Mouse (Mus musculus): ENCODE data around the gene Acmsd.

The Acmsd gene

GRCm38 (mm10) chr1:127775206-127775720, 46.0 kb downstream of the Acmsd start:
- DNase-seq (ENCODE audit: low spot score): no peak

GRCm38 (mm10) chr1:127776246-127776645, 47.0 kb downstream of the Acmsd start:
- no peak for DNase-seq (ENCODE audit: low spot score)

GRCm38 (mm10) chr1:127778611-127779010, 49.4 kb downstream of the Acmsd start:
- no peak for DNase-seq (ENCODE audit: low spot score)

GRCm38 (mm10) chr1:127780142-127780541, 50.9 kb downstream of the Acmsd start:
- DNase-seq (ENCODE audit: low spot score): no peak

GRCm38 (mm10) chr1:127780849-127781248, 51.6 kb downstream of the Acmsd start:
- no peak for DNase-seq (ENCODE audit: low spot score)

- no peak for DNase-seq (ENCODE audit: low spot score)
Measured at GRCm38 (mm10) chr1:127783862-127784261, 54.6 kb downstream of the Acmsd start.

GRCm38 (mm10) chr1:127785882-127786281, 56.7 kb downstream of the Acmsd start:
- no peak for DNase-seq (ENCODE audit: low spot score)

GRCm38 (mm10) chr1:127788943-127789342, 59.7 kb downstream of the Acmsd start:
- DNase-seq (ENCODE audit: low spot score): no peak

- no peak for DNase-seq (ENCODE audit: low spot score)
Measured at GRCm38 (mm10) chr1:127793459-127793858, 64.2 kb downstream of the Acmsd start.

GRCm38 (mm10) chr1:127795087-127795769, 66.0 kb downstream of the Acmsd start:
- DNase-seq (ENCODE audit: low spot score): no peak

GRCm38 (mm10) chr1:127796341-127796740, 67.1 kb downstream of the Acmsd start:
- DNase-seq (ENCODE audit: low spot score): no peak

- DNase-seq (ENCODE audit: low spot score): no peak
Measured at GRCm38 (mm10) chr1:127796752-127797151, 67.5 kb downstream of the Acmsd start.

GRCm38 (mm10) chr1:127802916-127803315, 73.7 kb downstream of the Acmsd start:
- DNase-seq (ENCODE audit: low spot score): no peak

GRCm38 (mm10) chr1:127808671-127809070, 79.5 kb downstream of the Acmsd start:
- no peak for DNase-seq (ENCODE audit: low spot score)

- no peak for DNase-seq (ENCODE audit: low spot score)
Measured at GRCm38 (mm10) chr1:127812929-127813328, 83.7 kb downstream of the Acmsd start.

- DNase-seq (ENCODE audit: low spot score): no peak
Measured at GRCm38 (mm10) chr1:127816381-127816780, 87.2 kb downstream of the Acmsd start.

Data from testis, postnatal 10 days (tissue).